Mouse (Mus musculus) embryonic stem cell, embryonic (primary cell): ENCODE results near the gene Speer4d.
"Not testable (repeated sequence)": the region's sequence is repeated elsewhere in the genome, so short reads cannot be mapped to it uniquely, and the experiment has no call there.

ENCODE experiments used
- CTCF ChIA-PET, 4 experiments: fragments of 300-600 bp in 2 of 4; fragments of 350-600 bp in 2 of 4; sonication (Branson Sonifier 250); formaldehyde crosslinking; loops; one replicate each; lab custom pipeline; 2022; ENCODE audit warnings: inconsistent platforms in 2 of 4; lab: Charles Lee
- POLR2A ChIA-PET, 4 experiments: fragments of 300-600 bp in 2 of 4; fragments of 350-600 bp in 2 of 4; sonication (Branson Sonifier 250); formaldehyde crosslinking; loops; one replicate each; lab custom pipeline; 2022; ENCODE audit warnings: antibody characterized with exemption in 4 of 4, inconsistent platforms in 1 of 4; lab: Charles Lee

Speer4d gene

DNA sequence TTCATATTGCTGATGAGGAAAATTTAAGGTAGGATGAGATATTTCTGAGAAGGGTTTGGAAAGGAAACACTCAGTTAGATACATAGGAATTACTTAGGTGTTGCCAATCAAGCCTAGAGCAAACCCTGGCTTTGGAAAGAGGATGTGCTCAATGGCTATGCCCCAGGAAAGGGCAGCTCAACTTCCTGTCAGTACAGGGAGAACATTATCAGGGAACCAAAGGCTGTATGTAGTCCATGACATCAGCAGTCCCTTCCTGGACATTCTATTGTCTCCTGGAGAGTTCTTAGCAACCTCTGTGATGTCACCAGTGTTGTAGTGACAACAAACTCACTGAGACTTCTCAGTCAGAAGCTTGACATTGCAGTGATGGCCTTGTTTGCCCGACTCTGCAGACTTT, at the start of gene Speer4d:
Gene Speer4d (plus strand): TSS at position 301 of the 400 bp plus-strand sequence.
- POLR2A ChIA-PET, CTCF ChIA-PET: not testable (repeated sequence)

DNA sequence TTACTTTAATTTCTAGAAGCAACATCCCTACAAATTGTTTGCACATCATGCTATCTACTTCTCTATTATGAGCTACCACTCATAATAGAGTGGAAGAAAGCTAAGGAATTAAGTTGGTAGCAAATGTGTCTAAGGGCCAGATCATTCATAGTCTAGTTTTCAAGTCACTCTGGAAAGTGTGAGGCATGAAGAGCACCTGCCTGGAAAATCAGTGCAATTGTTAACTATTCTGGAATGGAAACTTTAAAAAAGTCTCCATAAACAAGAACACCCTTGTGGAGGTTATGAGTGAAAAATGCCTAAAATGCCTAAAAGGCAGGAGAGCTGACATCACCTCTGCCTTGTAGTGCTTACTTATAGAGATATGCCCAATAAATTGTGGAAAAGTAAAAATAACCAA, 45.1 kb upstream of the Speer4d start:
- POLR2A ChIA-PET, CTCF ChIA-PET: not testable (repeated sequence)

- CTCF ChIA-PET, POLR2A ChIA-PET: not testable (repeated sequence)
Observed at GRCm38 (mm10) chr5:15577033-15577432, 41.8 kb upstream of the Speer4d start, which contains the start of gene Gm21083. Gene Gm21083 (plus strand): TSS chr5:15577333.

DNA sequence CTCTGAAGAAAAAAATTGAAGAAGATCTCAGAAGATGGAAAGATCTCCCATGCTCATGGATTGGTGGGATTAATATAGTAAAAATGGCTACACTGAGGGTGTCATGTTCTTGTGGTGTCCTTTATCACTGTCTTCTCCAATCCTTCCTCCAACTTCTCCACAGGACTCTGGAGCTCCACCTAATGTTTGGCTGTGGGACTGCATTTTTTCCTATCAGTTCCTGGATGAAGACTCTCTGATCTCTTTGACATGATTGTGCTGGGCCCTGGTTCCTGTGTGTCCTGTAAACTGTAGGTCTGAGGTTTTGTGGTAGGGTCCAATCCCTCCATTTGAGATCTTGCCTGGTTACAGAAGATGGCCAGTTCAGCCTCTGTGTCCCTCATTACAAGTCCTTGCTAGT, 32.5 kb upstream of the Speer4d start:
- CTCF ChIA-PET, POLR2A ChIA-PET: not testable (repeated sequence)

GRCm38 (mm10) chr5:15588291-15588690, 30.6 kb upstream of the Speer4d start:
- POLR2A ChIA-PET, result not testable (repeated sequence)
- CTCF ChIA-PET, result interaction anchor here in 2 of 4 experiments (0.6 to 0.7 kb wide), 3 partner anchors 10 to 112 kb away, joined by 3 to 5 read pairs (median 3); partner anchors contain the start of gene Gm21149 (in 1 of the 2)

- POLR2A ChIA-PET, result not testable (repeated sequence)
Observed at GRCm38 (mm10) chr5:15590635-15591034, 28.2 kb upstream of the Speer4d start.

DNA sequence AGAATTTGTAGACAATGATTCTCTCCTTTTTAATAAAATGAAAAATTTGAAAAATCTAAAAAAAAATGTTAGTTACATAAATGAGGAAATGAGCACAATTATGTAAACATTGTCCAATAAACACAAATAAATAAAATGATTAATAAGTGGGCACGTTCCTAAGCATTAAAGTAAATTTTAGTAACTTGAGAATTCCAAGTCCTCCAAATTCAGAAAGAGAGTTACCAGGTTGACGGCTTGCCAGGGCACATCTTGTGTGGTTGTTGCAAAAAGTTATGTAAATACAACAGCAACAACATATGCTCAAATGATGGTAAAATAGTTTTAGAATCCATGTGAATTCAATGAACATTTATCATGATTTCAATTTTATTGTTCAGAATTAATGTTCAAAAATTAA, 27.3 kb upstream of the Speer4d start:
- CTCF ChIA-PET, POLR2A ChIA-PET: not testable (repeated sequence)

More at GRCm38 (mm10) chr5:15590635-15591034, 28.2 kb upstream of the Speer4d start:
- CTCF ChIA-PET, result not testable (repeated sequence)

- CTCF ChIA-PET, POLR2A ChIA-PET: not testable (repeated sequence)
Observed at GRCm38 (mm10) chr5:15598831-15599230, 20.0 kb upstream of the Speer4d start.

DNA sequence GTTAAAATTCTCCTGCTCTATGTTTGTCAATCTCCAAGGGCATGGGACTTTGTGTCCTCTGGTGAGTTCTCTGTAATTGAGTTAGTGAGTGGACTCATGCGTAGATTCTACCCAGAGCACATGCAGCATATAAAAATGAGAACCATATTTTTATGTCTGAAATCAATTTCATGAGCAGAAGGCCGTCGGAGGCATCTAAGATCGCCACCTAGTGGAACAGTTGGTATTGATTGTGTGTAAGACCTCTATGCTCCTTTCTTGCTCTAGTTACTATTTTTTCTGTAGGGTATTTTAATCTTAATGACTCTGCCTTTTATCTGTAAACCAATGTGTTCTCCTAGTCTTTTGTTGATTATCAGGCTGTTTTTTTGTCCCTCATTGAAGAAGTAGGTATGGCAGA, 18.5 kb upstream of the Speer4d start:
- POLR2A ChIA-PET, result not testable (repeated sequence)
- CTCF ChIA-PET, result interaction anchor here in 1 of 4 experiments (0.8 kb wide), 1 partner anchor 594 kb away, joined by 3 read pairs; no protein-coding TSS in a partner anchor

DNA sequence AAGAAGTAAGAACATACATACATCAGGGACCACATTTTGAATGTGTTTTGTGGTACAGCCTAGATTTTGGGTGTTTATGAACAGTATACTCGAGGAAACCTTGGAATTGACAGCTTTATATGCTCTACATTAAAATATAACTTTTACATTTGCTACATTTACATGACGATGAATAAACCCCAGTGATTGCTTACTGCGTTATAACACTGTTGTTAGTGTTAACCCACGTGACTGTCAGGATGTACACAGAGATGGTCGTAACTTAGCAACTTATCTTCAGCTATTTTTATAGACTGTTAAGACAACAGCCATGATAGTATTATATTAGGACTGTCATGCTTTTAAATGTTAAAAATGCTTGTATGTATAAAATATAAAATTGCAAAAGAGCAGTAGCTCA, 17.4 kb upstream of the Speer4d start:
- POLR2A ChIA-PET, CTCF ChIA-PET: not testable (repeated sequence)

DNA sequence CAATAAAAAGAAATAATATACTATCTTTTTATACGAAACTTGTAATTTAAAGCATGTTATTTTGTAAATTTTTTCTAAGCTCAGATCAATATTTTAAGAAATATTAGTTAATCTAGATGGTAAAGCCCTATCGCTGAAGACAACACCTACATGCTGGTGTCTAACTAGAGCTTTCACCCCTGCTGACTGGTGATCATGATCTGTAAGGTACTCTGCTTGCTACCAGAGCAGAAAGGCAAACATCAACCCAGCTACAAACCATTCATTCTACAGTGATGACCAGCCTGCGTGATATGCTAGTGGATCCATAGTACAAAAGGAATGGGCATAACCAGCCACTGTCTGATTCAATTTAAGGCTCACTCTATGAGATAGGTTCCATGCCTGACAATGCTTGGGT, 16.9 kb upstream of the Speer4d start:
- CTCF ChIA-PET, POLR2A ChIA-PET: not testable (repeated sequence)

- POLR2A ChIA-PET, CTCF ChIA-PET: not testable (repeated sequence)
Observed at GRCm38 (mm10) chr5:15602424-15602947, 16.4 kb upstream of the Speer4d start.

GRCm38 (mm10) chr5:15603008-15603407, 15.9 kb upstream of the Speer4d start:
- CTCF ChIA-PET, POLR2A ChIA-PET: not testable (repeated sequence)

GRCm38 (mm10) chr5:15603585-15603984, 15.3 kb upstream of the Speer4d start:
- CTCF ChIA-PET, POLR2A ChIA-PET: not testable (repeated sequence)

GRCm38 (mm10) chr5:15606677-15607076, 12.2 kb upstream of the Speer4d start:
- POLR2A ChIA-PET, CTCF ChIA-PET: not testable (repeated sequence)

- POLR2A ChIA-PET, CTCF ChIA-PET: not testable (repeated sequence)
Observed at GRCm38 (mm10) chr5:15610695-15611094, 8.2 kb upstream of the Speer4d start.

GRCm38 (mm10) chr5:15616195-15616594, 2.7 kb upstream of the Speer4d start:
- CTCF ChIA-PET, POLR2A ChIA-PET: not testable (repeated sequence)

- CTCF ChIA-PET, result not testable (repeated sequence)
Observed at GRCm38 (mm10) chr5:15628136-15628535, 9.3 kb downstream of the Speer4d start.

GRCm38 (mm10) chr5:15630068-15630467, 11.2 kb downstream of the Speer4d start:
- CTCF ChIA-PET, result interaction anchor here in 1 of 4 experiments (0.6 kb wide), 1 partner anchor 1382 kb away, joined by 4 read pairs; no protein-coding TSS in a partner anchor
- POLR2A ChIA-PET, result not testable (repeated sequence)

More at GRCm38 (mm10) chr5:15628136-15628535, 9.3 kb downstream of the Speer4d start:
- POLR2A ChIA-PET, result not testable (repeated sequence)

DNA sequence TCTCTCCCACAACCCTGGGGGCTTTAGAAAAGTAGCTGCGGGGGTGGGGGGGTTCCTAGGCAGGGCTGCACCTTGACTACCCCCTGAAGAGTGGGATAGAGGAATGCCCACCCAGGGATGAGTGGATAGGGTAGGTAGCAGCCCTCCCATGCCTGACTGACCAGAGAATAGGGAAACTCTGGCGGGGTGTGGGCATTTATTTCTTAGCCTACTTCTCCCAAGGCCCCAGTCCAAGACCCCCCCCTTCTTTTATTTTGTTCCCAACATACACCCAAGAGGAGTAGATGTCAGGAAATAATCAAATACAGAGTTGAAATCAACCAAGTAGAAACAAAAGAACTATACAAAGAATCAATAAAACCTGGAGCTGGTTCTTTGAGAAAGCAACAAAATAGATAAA, 18.8 kb downstream of the Speer4d start:
- POLR2A ChIA-PET, CTCF ChIA-PET: not testable (repeated sequence)

DNA sequence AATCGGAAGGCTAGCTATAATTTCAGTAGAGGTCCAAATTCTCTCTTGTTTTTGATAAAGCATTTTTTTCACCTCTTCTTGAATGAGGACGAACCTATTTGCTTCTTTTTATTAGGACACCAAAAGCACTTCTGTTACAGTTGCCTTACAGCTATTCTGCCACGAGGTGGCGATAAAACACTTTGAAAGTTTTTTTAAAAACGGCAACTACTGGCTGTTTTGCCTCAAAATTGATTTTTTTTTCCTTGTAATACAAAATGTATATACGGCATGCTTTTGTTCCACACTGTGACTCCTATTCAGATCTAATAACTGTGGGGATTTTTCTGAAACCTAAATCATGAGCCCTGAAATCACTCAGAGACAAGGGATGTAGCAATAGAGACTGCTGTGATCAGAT, 26.8 kb downstream of the Speer4d start:
- CTCF ChIA-PET, result interaction anchor here in 2 of 4 experiments (0.6 to 0.7 kb wide), 2 partner anchors 157 to 1607 kb away, joined by 3 read pairs; no protein-coding TSS in a partner anchor
- POLR2A ChIA-PET, result not testable (repeated sequence)
